Mouse (Mus musculus) testis, adult 2 months (tissue): ENCODE measurements around the gene Stab2.

Experiments used
- CTCF ChIP-seq: fragments of 200-500 bp; IDR thresholded peaks from 2 replicates; pipeline ENCODE4 v1.5.1; 2012; ENCODE audit warnings: low read depth, mild to moderate bottlenecking, inconsistent platforms, low read length, moderate library complexity; ENCODE audit not compliant: control insufficient read depth, insufficient read depth, insufficient replicate concordance
- POLR2A ChIP-seq: fragments of 200-500 bp; IDR thresholded peaks from 2 replicates; pipeline ENCODE4 v1.6.1; 2012; ENCODE audit warnings: low read depth, mild to moderate bottlenecking, inconsistent platforms, low read length, moderate library complexity; ENCODE audit not compliant: control insufficient read depth

GRCm38 (mm10) chr10:87046931-87047468 is 39.2 kb upstream of the Stab2 start:
- no peak for TF ChIP-seq POLR2A
- peak; percentile 54; the same call in 1 of the 2 replicates for TF ChIP-seq CTCF
